Mouse (Mus musculus) liver, adult 2 months (tissue): Measurements from ENCODE around the gene Vmn2r25.
"Not testable (repeated sequence)": the region's sequence is repeated elsewhere in the genome, so short reads cannot be mapped to it uniquely, and the experiment has no call there.

Source experiments
- CTCF ChIP-seq: fragments of 200-500 bp; IDR thresholded peaks from 2 replicates; pipeline ENCODE4 v1.5.1; 2011; ENCODE audit warnings: low read depth, low read length, control low read depth
- POLR2A ChIP-seq: fragments of 200-500 bp; IDR thresholded peaks from 2 replicates; pipeline ENCODE4 v1.6.1; 2011; ENCODE audit warnings: low read length, control low read depth; ENCODE audit not compliant: insufficient read depth; ENCODE audit errors: extremely low read depth

DNA sequence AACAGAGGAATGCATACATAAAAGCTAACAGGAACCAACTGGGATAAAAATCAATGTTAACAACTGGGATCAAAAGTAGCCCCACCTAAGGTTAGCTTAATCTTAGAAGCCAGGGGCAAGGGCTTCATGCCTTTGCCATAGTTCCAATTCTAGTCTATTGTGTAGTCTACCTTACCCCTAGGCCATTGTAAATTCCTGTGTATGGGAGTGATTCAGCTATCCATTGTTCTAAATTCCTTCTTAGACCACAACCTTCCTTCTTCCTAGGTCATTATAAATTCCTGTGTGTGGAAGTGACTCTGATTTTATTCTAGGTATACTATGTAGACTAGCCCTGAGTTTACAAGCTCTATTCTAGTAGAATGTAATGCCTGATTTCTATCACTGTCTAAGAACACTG lies 43.0 kb downstream of the Vmn2r25 start:
- not testable (repeated sequence) for TF ChIP-seq CTCF, POLR2A
